Mouse (Mus musculus): ENCODE data around the gene Med1.

DNA sequence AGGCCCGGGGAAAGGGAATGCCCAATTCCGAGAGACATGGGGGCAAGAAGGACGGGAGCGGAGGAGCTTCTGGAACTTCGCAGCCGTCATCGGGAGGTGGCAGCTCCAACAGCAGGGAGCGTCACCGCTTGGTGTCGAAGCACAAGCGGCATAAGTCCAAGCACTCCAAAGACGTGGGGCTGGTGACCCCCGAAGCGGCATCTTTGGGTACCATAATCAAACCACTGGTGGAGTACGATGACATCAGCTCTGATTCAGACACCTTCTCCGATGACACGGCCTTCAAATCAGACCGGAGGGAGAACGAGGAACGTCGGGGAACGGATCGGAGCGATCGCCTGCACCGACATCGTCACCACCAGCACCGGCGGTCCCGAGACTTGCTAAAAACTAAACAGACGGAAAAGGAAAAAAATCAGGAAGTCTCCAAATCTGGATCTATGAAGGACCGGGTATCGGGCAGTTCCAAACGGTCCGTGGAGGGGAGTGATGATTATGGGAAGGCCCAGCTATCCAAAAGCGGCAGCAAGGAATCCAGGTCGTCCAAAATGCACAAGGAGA lies 10.3 kb upstream of the Med1 start:
- TF ChIP-seq POLR2A (IDR thresholded peaks at IDR 0.05; ENCODE audit: low read depth, low read length) (no peak; the same call in 1 of the 2 replicates), CTCF (IDR thresholded peaks at IDR 0.05; ENCODE audit: extremely low read depth, insufficient read length, insufficient replicate concordance, low read depth, low read length) (no peak)
